Mouse (Mus musculus): ENCODE results near the gene Csf2rb. TPM values are rescaled to one million over a fixed set of nuclear protein-coding genes. Genes with fewer than 3 reads are reported as not detected.
"Not testable (repeated sequence)": the region's sequence is repeated elsewhere in the genome, so short reads cannot be mapped to it uniquely, and the experiment has no call there.

Csf2rb gene
- polyA plus RNA-seq, 1 experiment from 2014 or later: 1.2 TPM

DNA sequence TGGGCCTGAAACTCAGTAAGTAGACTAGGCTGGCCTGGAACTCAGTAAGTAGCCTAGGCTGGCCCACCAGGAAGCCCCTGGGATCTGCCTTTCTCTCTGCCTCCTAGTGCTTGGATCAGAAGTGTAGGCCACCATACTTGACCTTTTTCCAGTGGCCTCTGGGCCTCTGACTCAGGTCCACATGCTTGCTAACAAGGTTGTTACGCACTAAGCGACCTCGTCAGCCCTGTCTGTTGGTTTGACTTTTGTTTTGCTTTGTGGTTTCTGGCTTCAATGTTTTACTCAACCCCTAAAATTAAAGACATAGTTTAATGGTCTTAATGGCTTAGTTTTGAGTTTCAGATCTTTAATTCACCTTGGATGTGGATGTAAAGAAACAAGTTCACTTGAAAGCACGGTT lies 5.2 kb downstream of the Csf2rb start:
- no peak overlapping the region for H3K27ac ChIP-seq (replicated peaks; ENCODE audit: low read depth, low read length)
- no peak overlapping the region for H3K4me2 ChIP-seq (ENCODE audit: low read depth, low read length)
- 80% methylated on average over 4 of the region's 4 CpGs for WGBS
- H3K4me3 ChIP-seq (ENCODE audit: low read depth, low read length): no peak overlapping the region
- ATAC-seq (replicated peaks; ENCODE audit: insufficient number of reproducible peaks, low FRiP score, low TSS enrichment, low read depth) (no peak), DNase-seq (ENCODE audit: low spot score) (no peak)
- H3K36me3 ChIP-seq (replicated peaks; ENCODE audit: control insufficient read depth, insufficient read depth, low read depth, low read length): no peaks in the 10 kb centered on the region
- no peaks in the 10 kb centered on the region for H3K27me3 ChIP-seq (ENCODE audit: control insufficient read depth, insufficient read depth, low read length)
- H3K9me3 ChIP-seq (replicated peaks; ENCODE audit: control insufficient read depth, low read length): no peaks in the 10 kb centered on the region
- H3K4me1 ChIP-seq (ENCODE audit: control insufficient read depth, insufficient read depth, low read length): no peaks in the 10 kb centered on the region
- H3K9ac ChIP-seq (replicated peaks; ENCODE audit: low read length): no peak overlapping the region

- Histone ChIP-seq H3K9ac (replicated peaks; ENCODE audit: low read length) (no peak overlapping the region), H3K4me1 (ENCODE audit: control insufficient read depth, insufficient read depth, low read length) (no peaks in the 10 kb centered on the region), H3K27ac (replicated peaks; ENCODE audit: low read depth, low read length) (no peak overlapping the region), H3K4me2 (ENCODE audit: low read depth, low read length) (no peak overlapping the region), H3K36me3 (replicated peaks; ENCODE audit: control insufficient read depth, insufficient read depth, low read depth, low read length) (no peaks in the 10 kb centered on the region), H3K27me3 (ENCODE audit: control insufficient read depth, insufficient read depth, low read length) (no peaks in the 10 kb centered on the region), H3K4me3 (ENCODE audit: low read depth, low read length) (no peak overlapping the region), H3K9me3 (replicated peaks; ENCODE audit: control insufficient read depth, low read length) (no peaks in the 10 kb centered on the region)
- 61% methylated on average over 5 of the region's 5 CpGs for WGBS
- DNase-seq (ENCODE audit: low spot score) (no peak), ATAC-seq (replicated peaks; ENCODE audit: insufficient number of reproducible peaks, low FRiP score, low TSS enrichment, low read depth) (no peak)
These were observed 6.2 kb downstream of the Csf2rb start for GRCm38 (mm10) chr15:78331523-78332340.

- H3K4me3 ChIP-seq (ENCODE audit: low read depth, low read length): no peak overlapping the region
- DNase-seq (ENCODE audit: low spot score) (no peak), ATAC-seq (replicated peaks; ENCODE audit: insufficient number of reproducible peaks, low FRiP score, low TSS enrichment, low read depth) (no peak)
- H3K27ac ChIP-seq (replicated peaks; ENCODE audit: low read depth, low read length): no peak overlapping the region
- 72% methylated on average over 6 of the region's 6 CpGs for WGBS
- no peak overlapping the region for H3K4me2 ChIP-seq (ENCODE audit: low read depth, low read length)
- no peak overlapping the region for H3K9ac ChIP-seq (replicated peaks; ENCODE audit: low read length)
- no peaks in the 10 kb centered on the region for H3K36me3 ChIP-seq (replicated peaks; ENCODE audit: control insufficient read depth, insufficient read depth, low read depth, low read length)
- no peaks in the 10 kb centered on the region for H3K9me3 ChIP-seq (replicated peaks; ENCODE audit: control insufficient read depth, low read length)
- no peaks in the 10 kb centered on the region for H3K4me1 ChIP-seq (ENCODE audit: control insufficient read depth, insufficient read depth, low read length)
- H3K27me3 ChIP-seq (ENCODE audit: control insufficient read depth, insufficient read depth, low read length): no peaks in the 10 kb centered on the region
These were observed 7.4 kb downstream of the Csf2rb start for GRCm38 (mm10) chr15:78332981-78333380.

GRCm38 (mm10) chr15:78334380-78334779 lies 8.8 kb downstream of the Csf2rb start:
- Histone ChIP-seq H3K9me3 (replicated peaks; ENCODE audit: control insufficient read depth, low read length) (no peaks in the 10 kb centered on the region), H3K36me3 (replicated peaks; ENCODE audit: control insufficient read depth, insufficient read depth, low read depth, low read length) (no peaks in the 10 kb centered on the region), H3K27me3 (ENCODE audit: control insufficient read depth, insufficient read depth, low read length) (no peaks in the 10 kb centered on the region), H3K4me2 (ENCODE audit: low read depth, low read length) (no peak overlapping the region), H3K4me1 (ENCODE audit: control insufficient read depth, insufficient read depth, low read length) (no peaks in the 10 kb centered on the region), H3K27ac (replicated peaks; ENCODE audit: low read depth, low read length) (no peak overlapping the region), H3K9ac (replicated peaks; ENCODE audit: low read length) (no peak overlapping the region), H3K4me3 (ENCODE audit: low read depth, low read length) (no peak overlapping the region)
- ATAC-seq (replicated peaks; ENCODE audit: insufficient number of reproducible peaks, low FRiP score, low TSS enrichment, low read depth): no peak
- no peak for DNase-seq (ENCODE audit: low spot score)
- 86% methylated on average over 3 of the region's 3 CpGs for WGBS

DNA sequence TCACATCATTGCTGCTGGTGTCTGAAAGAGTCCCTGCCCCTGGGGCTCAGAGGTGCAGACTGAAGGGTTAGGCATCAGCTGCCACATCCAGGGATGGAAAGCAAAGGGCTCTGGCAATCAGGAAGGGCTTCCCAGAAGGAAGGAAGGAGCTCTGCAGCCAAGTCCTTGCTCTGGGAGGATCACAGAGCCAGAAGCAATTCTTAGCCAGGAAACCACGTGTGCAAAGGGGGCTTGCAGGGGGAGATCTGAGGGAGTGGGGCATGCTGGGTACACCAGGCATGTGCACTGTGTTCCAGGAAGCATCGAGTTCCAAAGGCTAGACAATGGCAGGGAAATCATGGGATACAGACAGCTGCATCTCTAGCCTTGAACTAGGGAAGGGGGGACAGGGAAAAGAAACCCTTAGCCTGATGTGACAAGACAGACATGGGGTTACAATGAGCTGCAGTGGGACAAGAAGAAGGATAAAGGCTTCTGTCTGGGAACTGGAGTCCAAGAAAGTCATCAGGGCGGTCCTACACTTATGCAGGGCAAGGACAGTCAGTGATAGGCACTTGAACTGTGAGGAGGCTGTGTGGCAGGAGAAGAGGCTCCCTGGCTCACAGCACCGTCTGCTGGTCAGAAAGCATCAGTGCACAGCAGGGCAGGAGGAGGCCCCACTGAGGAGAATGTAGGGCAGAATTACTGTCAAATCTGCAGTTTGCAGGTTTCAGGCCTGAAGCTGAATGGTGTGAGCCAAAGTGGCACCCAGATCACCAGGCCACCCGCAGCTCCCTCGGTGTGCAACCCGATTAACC lies 14.3 kb downstream of the Csf2rb start:
- peak; percentile 46 for DNase-seq (ENCODE audit: low spot score)
- 31% methylated on average over 7 of the region's 7 CpGs for WGBS
- not testable (repeated sequence) for H3K4me3 ChIP-seq (ENCODE audit: low read depth, low read length); H3K27me3 ChIP-seq (ENCODE audit: control insufficient read depth, insufficient read depth, low read length); H3K4me1 ChIP-seq (ENCODE audit: control insufficient read depth, insufficient read depth, low read length); H3K36me3 ChIP-seq (replicated peaks; ENCODE audit: control insufficient read depth, insufficient read depth, low read depth, low read length); ATAC-seq (replicated peaks; ENCODE audit: insufficient number of reproducible peaks, low FRiP score, low TSS enrichment, low read depth); H3K4me2 ChIP-seq (ENCODE audit: low read depth, low read length); H3K27ac ChIP-seq (replicated peaks; ENCODE audit: low read depth, low read length); H3K9ac ChIP-seq (replicated peaks; ENCODE audit: low read length); H3K9me3 ChIP-seq (replicated peaks; ENCODE audit: control insufficient read depth, low read length)

GRCm38 (mm10) chr15:78340919-78341318 lies 15.4 kb downstream of the Csf2rb start:
- not testable (repeated sequence) for H3K27me3 ChIP-seq (ENCODE audit: control insufficient read depth, insufficient read depth, low read length); DNase-seq (ENCODE audit: low spot score); H3K4me3 ChIP-seq (ENCODE audit: low read depth, low read length); H3K9me3 ChIP-seq (replicated peaks; ENCODE audit: control insufficient read depth, low read length); H3K4me2 ChIP-seq (ENCODE audit: low read depth, low read length); H3K4me1 ChIP-seq (ENCODE audit: control insufficient read depth, insufficient read depth, low read length); H3K36me3 ChIP-seq (replicated peaks; ENCODE audit: control insufficient read depth, insufficient read depth, low read depth, low read length); ATAC-seq (replicated peaks; ENCODE audit: insufficient number of reproducible peaks, low FRiP score, low TSS enrichment, low read depth); H3K9ac ChIP-seq (replicated peaks; ENCODE audit: low read length); H3K27ac ChIP-seq (replicated peaks; ENCODE audit: low read depth, low read length)
- 54% methylated on average over 6 of the region's 7 CpGs for WGBS

GRCm38 (mm10) chr15:78343683-78344082 lies 18.1 kb downstream of the Csf2rb start:
- 25% methylated on average over 1 of the region's 1 CpGs for WGBS

GRCm38 (mm10) chr15:78344567-78344966 lies 19.0 kb downstream of the Csf2rb start:
- Histone ChIP-seq H3K36me3 (replicated peaks; ENCODE audit: control insufficient read depth, insufficient read depth, low read depth, low read length) (no peaks in the 10 kb centered on the region), H3K9me3 (replicated peaks; ENCODE audit: control insufficient read depth, low read length) (no peaks in the 10 kb centered on the region), H3K27ac (replicated peaks; ENCODE audit: low read depth, low read length) (no peak overlapping the region), H3K4me1 (ENCODE audit: control insufficient read depth, insufficient read depth, low read length) (no peaks in the 10 kb centered on the region), H3K4me2 (ENCODE audit: low read depth, low read length) (no peak overlapping the region), H3K27me3 (ENCODE audit: control insufficient read depth, insufficient read depth, low read length) (no peaks in the 10 kb centered on the region), H3K9ac (replicated peaks; ENCODE audit: low read length) (no peak overlapping the region), H3K4me3 (ENCODE audit: low read depth, low read length) (no peak overlapping the region)
- DNase-seq (ENCODE audit: low spot score) (no peak), ATAC-seq (replicated peaks; ENCODE audit: insufficient number of reproducible peaks, low FRiP score, low TSS enrichment, low read depth) (no peak)
- 88% methylated on average over 3 of the region's 3 CpGs for WGBS

More at GRCm38 (mm10) chr15:78343683-78344082, 18.1 kb downstream of the Csf2rb start:
- ATAC-seq (replicated peaks; ENCODE audit: insufficient number of reproducible peaks, low FRiP score, low TSS enrichment, low read depth) (no peak), DNase-seq (ENCODE audit: low spot score) (no peak)
- H3K36me3 ChIP-seq (replicated peaks; ENCODE audit: control insufficient read depth, insufficient read depth, low read depth, low read length): no peaks in the 10 kb centered on the region
- no peaks in the 10 kb centered on the region for H3K4me1 ChIP-seq (ENCODE audit: control insufficient read depth, insufficient read depth, low read length)
- no peaks in the 10 kb centered on the region for H3K27me3 ChIP-seq (ENCODE audit: control insufficient read depth, insufficient read depth, low read length)
- no peaks in the 10 kb centered on the region for H3K9me3 ChIP-seq (replicated peaks; ENCODE audit: control insufficient read depth, low read length)
- no peak overlapping the region for H3K9ac ChIP-seq (replicated peaks; ENCODE audit: low read length)
- no peak overlapping the region for H3K4me3 ChIP-seq (ENCODE audit: low read depth, low read length)
- H3K27ac ChIP-seq (replicated peaks; ENCODE audit: low read depth, low read length): no peak overlapping the region
- no peak overlapping the region for H3K4me2 ChIP-seq (ENCODE audit: low read depth, low read length)
